Mouse (Mus musculus) frontal cortex, postnatal 10 days (tissue): ENCODE data around the gene Flvcr1.
A peak's percentile ranks its signal among the peaks of the same experiment; 100 is the strongest.
"Not testable (repeated sequence)": the region's sequence is repeated elsewhere in the genome, so short reads cannot be mapped to it uniquely, and the experiment has no call there.

Source experiments
- DNase-seq, 2 experiments: peaks; one replicate each; pipeline ENCODE4 v3.0.0; 2022; ENCODE audit warnings: low spot score in 2 of 2, mixed read lengths in 1 of 2

The Flvcr1 gene

GRCm38 (mm10) chr1:191041352-191041751, 15.4 kb upstream of the Flvcr1 start:
- DNase-seq: no peak

GRCm38 (mm10) chr1:191037999-191038398, 12.0 kb upstream of the Flvcr1 start:
- DNase-seq: no peak

GRCm38 (mm10) chr1:191036554-191037334, 10.8 kb upstream of the Flvcr1 start, which contains the start of gene Spata45:
Spata45 (plus strand) TSS chr1:191036639.
- DNase-seq: no peak

GRCm38 (mm10) chr1:191035649-191036048, 9.7 kb upstream of the Flvcr1 start:
- no peak for DNase-seq

- not testable (repeated sequence) for DNase-seq
Observed at GRCm38 (mm10) chr1:191030922-191031425, 5.0 kb upstream of the Flvcr1 start.

GRCm38 (mm10) chr1:191030182-191030581, 4.2 kb upstream of the Flvcr1 start:
- DNase-seq: no peak

GRCm38 (mm10) chr1:191025016-191026012, 644 bp downstream of the Flvcr1 start:
- DNase-seq: peak in 1 of 2 experiments; percentile 9

- DNase-seq: not testable (repeated sequence)
Observed at GRCm38 (mm10) chr1:191023806-191024205, 2.2 kb downstream of the Flvcr1 start.

- no peak for DNase-seq
Observed at GRCm38 (mm10) chr1:191023140-191023539, 2.8 kb downstream of the Flvcr1 start.

GRCm38 (mm10) chr1:191021016-191021415, 4.9 kb downstream of the Flvcr1 start:
- no peak for DNase-seq

GRCm38 (mm10) chr1:191020217-191020924, 5.6 kb downstream of the Flvcr1 start:
- DNase-seq: no peak

- no peak for DNase-seq
Observed at GRCm38 (mm10) chr1:191019803-191020202, 6.2 kb downstream of the Flvcr1 start.

- DNase-seq: no peak
Observed at GRCm38 (mm10) chr1:191014271-191014670, 11.7 kb downstream of the Flvcr1 start.

GRCm38 (mm10) chr1:191008707-191009106, 17.3 kb downstream of the Flvcr1 start:
- no peak for DNase-seq

- DNase-seq: no peak
Observed at GRCm38 (mm10) chr1:191002201-191002600, 23.8 kb downstream of the Flvcr1 start.

GRCm38 (mm10) chr1:191000686-191001085, 25.3 kb downstream of the Flvcr1 start:
- no peak for DNase-seq

GRCm38 (mm10) chr1:190998027-190998426, 27.9 kb downstream of the Flvcr1 start:
- no peak for DNase-seq

- DNase-seq: no peak
Observed at GRCm38 (mm10) chr1:190996346-190996877, 29.5 kb downstream of the Flvcr1 start.

- peak in 1 of 2 experiments; percentile 30 for DNase-seq
Observed at GRCm38 (mm10) chr1:190995548-190995947, 30.4 kb downstream of the Flvcr1 start.

- no peak for DNase-seq
Observed at GRCm38 (mm10) chr1:190989437-190990082, 36.4 kb downstream of the Flvcr1 start.

- DNase-seq: no peak
Observed at GRCm38 (mm10) chr1:190981412-190981811, 44.5 kb downstream of the Flvcr1 start.
